Mouse (Mus musculus): ENCODE measurements around the gene Tbpl2. TPM values are rescaled to one million over a fixed set of nuclear protein-coding genes. Genes with fewer than 3 reads are reported as not detected.

Gene Tbpl2
- not detected for total RNA-seq (2023)

GRCm38 (mm10) chr2:24096495-24096894, at the start of gene Tbpl2:
TSS of gene Tbpl2 (minus strand) at chr2:24096595.

GRCm38 (mm10) chr2:24049344-24049990, 46.9 kb downstream of the Tbpl2 start, which contains the start of gene Hnmt:
TSS of gene Hnmt (minus strand) at chr2:24049394.

Other genes with a start within 250 kb of the Tbpl2 start
- 1 to 10 TPM; 4.2 TPM for gene Hnmt, start 47.2 kb downstream of the Tbpl2 start, total RNA-seq (2023)
- gene Il1f8, start 56.6 kb upstream of the Tbpl2 start, total RNA-seq (2023), result not detected
- not detected for gene Il1f9, start 89.9 kb upstream of the Tbpl2 start, total RNA-seq (2023)
- not detected for gene Il1f6, start 118.8 kb upstream of the Tbpl2 start, total RNA-seq (2023)
- not detected for gene Il1f5, start 180.4 kb upstream of the Tbpl2 start, total RNA-seq (2023)
- not detected for gene Il1f10, start 194.6 kb upstream of the Tbpl2 start, total RNA-seq (2023)
- gene Il1rn, start 240.3 kb upstream of the Tbpl2 start, total RNA-seq (2023), result 10 to 100 TPM; 14.6 to 18.5 TPM

Data from monocyte, adult 59 days (primary cell).